Mouse (Mus musculus) cerebellum, adult 2 months (tissue): ENCODE data around the gene Gls. TPM values are rescaled to one million over a fixed set of nuclear protein-coding genes. Genes with fewer than 3 reads are reported as not detected.

Experiments
- DNase-seq, 2 experiments: peaks; one replicate each; pipeline ENCODE4 v3.0.0; 2021
- H3K27ac ChIP-seq: fragments of 200-500 bp; 2 replicates; pipeline ENCODE4 v1.5.1; 2012; ENCODE audit warnings: low read length, control low read depth, inconsistent platforms; ENCODE audit not compliant: insufficient read depth
- H3K27me3 ChIP-seq: fragments of 200-500 bp; 2 replicates; pipeline ENCODE4 v1.6.1; 2012; ENCODE audit warnings: inconsistent platforms, mild to moderate bottlenecking, low read length, moderate library complexity; ENCODE audit not compliant: control insufficient read depth, insufficient read depth
- H3K4me1 ChIP-seq: fragments of 200-500 bp; 2 replicates; pipeline ENCODE4 v1.6.1; 2011; ENCODE audit warnings: low read length; ENCODE audit not compliant: control insufficient read depth, insufficient read depth
- H3K4me3 ChIP-seq: fragments of 200-500 bp; replicated peaks from 2 replicates; pipeline ENCODE3; 2011; ENCODE audit warnings: mild to moderate bottlenecking, low read depth, low read length, control low read depth; ENCODE audit not compliant: insufficient read depth
- CTCF ChIP-seq: fragments of 200-500 bp; IDR thresholded peaks from 2 replicates; pipeline ENCODE4 v1.5.1; 2011; ENCODE audit warnings: low read depth, mild to moderate bottlenecking, control low read depth, low read length, moderate library complexity, borderline replicate concordance; ENCODE audit not compliant: insufficient read depth
- POLR2A ChIP-seq: fragments of 200-500 bp; IDR thresholded peaks from 2 replicates; pipeline ENCODE4 v1.6.1; 2011; ENCODE audit warnings: low read length, control low read depth, borderline replicate concordance; ENCODE audit not compliant: insufficient read depth
- WGBS: fragments of 180-500 bp; shearing (Covaris S2); methylation state at CpG from one replicate; pipeline ENCODE4 v1.1.7; 2018; 5-methylcytosine and 5-hydroxymethylcytosine counted together
- polyA plus RNA-seq: library from polyadenylated mRNA; depleted of rRNA; stranded (reverse); fragments of >200 nt; gene quantifications from 2 replicates; pipeline ENCODE4 v1.2.3, GENCODE M21; 2012; rRNA removed

Gene Gls
- polyA plus RNA-seq: 234 and 248 TPM in 2 replicates

DNA sequence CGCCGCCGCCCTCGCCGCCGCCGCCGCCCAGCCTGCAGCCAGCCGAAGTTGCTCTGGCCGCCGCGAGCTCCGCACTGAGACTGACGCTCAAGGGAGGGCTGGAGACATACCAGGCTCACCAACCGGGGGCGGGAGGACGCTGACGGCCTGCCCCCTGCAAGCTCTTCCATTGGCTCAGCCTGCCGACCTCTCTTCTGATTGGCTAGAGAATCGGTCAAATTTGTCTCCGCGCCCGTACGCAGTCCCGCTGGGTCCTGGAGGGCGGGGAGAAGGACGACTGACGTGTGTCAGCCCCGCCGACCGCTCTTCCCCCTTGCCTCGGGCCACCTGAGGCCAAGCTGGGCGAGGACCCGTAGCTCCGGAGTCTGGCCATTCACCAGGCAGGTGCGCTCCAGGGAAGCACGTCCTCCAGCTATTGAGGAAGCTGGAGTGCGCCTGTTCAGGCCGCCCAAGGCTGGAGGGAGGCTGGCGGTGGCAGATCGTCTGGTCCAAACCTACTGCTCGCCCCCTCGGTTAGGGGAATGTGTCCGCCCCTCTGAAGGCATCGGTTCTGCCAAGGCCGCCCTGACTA lies at the start of gene Gls:
Gene Gls (minus strand): TSS at position 90 of the 571 bp plus-strand sequence.
- DNase-seq: peak; percentile 97 to 99
- TF ChIP-seq CTCF (no peak), POLR2A (peak; percentile 99)
- Histone ChIP-seq H3K4me1 (peaks cover under 1% of the 10 kb centered on the region; the same call in 1 of the 2 replicates), H3K4me3 (peak within 1 kb of the TSS; percentile 92), H3K27ac (peak within 1 kb of the TSS; percentile 98), H3K27me3 (no peaks in the 10 kb centered on the region)
- WGBS: under 1% methylated on average over 46 of the region's 46 CpGs

GRCm38 (mm10) chr1:52279831-52280595 lies 47.0 kb upstream of the Gls start:
- Histone ChIP-seq H3K27me3 (no peaks in the 10 kb centered on the region), H3K4me3 (no peak overlapping the region), H3K4me1 (no peaks in the 10 kb centered on the region), H3K27ac (no peak overlapping the region)
- TF ChIP-seq POLR2A (no peak), CTCF (no peak)
- DNase-seq: no peak
- 71% methylated on average over 7 of the region's 7 CpGs for WGBS

GRCm38 (mm10) chr1:52279331-52279730 lies 46.3 kb upstream of the Gls start:
- TF ChIP-seq POLR2A (no peak), CTCF (no peak)
- DNase-seq: no peak
- WGBS: 59% methylated on average over 3 of the region's 3 CpGs
- Histone ChIP-seq H3K4me1 (no peaks in the 10 kb centered on the region; the same call in 1 of the 2 replicates), H3K27me3 (no peaks in the 10 kb centered on the region), H3K4me3 (no peak overlapping the region), H3K27ac (no peak overlapping the region)

DNA sequence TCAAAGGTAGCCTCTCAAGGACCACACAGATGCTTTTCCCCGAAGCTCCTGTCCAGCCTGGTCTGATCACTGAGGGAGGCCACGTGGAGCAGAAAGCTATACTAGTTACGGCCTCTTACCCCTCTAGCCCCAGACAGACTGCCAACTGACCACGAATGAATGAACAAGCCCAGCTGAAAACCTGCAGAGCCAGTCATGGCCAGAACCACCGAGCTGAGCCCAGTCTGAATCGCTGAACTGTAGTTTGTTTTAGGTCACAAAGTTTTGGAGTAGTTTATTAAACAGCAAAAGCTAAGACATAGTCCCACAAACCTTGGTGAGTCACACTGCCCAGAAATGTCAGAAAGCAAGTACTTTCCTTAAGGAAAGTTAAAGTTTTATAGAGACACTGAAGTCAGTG lies 45.0 kb upstream of the Gls start:
- WGBS: 75% methylated on average over 6 of the region's 6 CpGs
- Histone ChIP-seq H3K4me1 (no peaks in the 10 kb centered on the region; the same call in 1 of the 2 replicates), H3K27ac (no peak overlapping the region), H3K27me3 (no peaks in the 10 kb centered on the region), H3K4me3 (no peak overlapping the region)
- no peak for DNase-seq
- TF ChIP-seq POLR2A (no peak), CTCF (no peak)

DNA sequence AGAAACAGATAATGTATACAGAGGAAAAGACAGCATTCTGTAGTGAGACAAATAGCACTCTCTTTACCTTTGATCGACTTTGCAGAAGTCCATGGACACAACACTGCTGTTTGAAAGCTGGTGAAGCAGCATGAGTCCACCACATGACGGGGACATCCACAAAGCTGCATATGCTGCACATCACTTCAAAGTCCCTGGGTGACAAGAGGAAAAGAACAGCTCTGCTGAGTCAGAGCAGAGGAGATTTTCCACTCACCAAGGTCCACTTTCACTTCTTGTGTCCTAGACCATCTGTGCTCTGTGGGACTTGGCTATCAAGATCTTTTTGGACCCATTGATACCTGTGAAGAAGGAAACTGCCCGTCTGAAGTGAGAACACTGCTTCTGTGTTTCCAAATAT lies 41.2 kb upstream of the Gls start:
- TF ChIP-seq POLR2A (no peak), CTCF (no peak)
- Histone ChIP-seq H3K4me1 (peaks cover 5% of the 10 kb centered on the region; the same call in 1 of the 2 replicates), H3K27ac (no peak overlapping the region; the same call in 1 of the 2 replicates), H3K4me3 (no peak overlapping the region), H3K27me3 (no peaks in the 10 kb centered on the region)
- DNase-seq: peak; percentile 42 to 56
- WGBS: 11% methylated on average over 3 of the region's 3 CpGs

- Histone ChIP-seq H3K27ac (no peak overlapping the region), H3K4me1 (peaks cover 8% of the 10 kb centered on the region), H3K4me3 (no peak overlapping the region), H3K27me3 (no peaks in the 10 kb centered on the region)
- no peak for TF ChIP-seq CTCF
- no peak for DNase-seq
- WGBS: 86% methylated on average over 5 of the region's 5 CpGs
Measured at GRCm38 (mm10) chr1:52272018-52272678, 39.1 kb upstream of the Gls start.

DNA sequence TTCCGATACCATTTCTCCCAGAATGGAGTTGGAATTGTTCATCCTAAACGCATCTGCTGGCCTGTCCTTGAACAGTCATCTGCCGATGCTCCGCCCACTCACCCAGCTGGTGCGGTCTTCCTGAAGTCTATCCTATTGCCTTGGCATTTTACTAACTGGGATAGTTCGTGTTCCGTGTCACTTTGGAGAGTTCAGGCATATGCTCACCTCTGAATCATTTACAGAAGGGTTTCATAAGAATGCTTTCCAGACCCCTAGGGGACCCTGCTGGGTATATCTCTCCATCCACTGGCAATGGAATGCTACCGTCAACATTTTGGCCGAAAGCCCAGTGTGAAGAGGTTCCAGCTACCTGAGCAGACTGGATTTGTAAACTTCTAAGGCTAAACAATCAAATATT lies 37.3 kb upstream of the Gls start:
- Histone ChIP-seq H3K4me1 (peaks cover 8% of the 10 kb centered on the region), H3K27ac (peak overlapping the region; percentile 35), H3K4me3 (no peak overlapping the region), H3K27me3 (no peaks in the 10 kb centered on the region)
- TF ChIP-seq CTCF (no peak), POLR2A (no peak)
- DNase-seq: peak; percentile 71 to 85
- WGBS: 19% methylated on average over 9 of the region's 9 CpGs

DNA sequence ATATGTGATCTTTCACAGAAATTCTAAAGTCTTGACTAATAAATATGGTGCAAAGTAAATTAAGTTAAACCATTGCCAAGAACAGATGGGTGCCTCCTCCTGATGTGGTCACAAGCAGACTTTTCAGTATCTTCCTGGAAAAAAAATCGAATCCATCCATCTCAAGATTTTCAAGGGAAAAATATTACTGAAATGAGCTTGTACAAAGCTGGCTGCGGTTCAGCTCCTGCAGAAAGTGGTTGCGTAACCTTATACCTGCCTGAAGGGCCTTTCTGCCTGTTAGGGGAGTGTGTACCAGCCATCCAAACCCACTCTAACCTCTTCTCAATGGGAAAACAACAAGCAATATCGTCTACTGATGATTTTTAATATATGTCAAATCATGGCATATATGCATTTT lies 36.6 kb upstream of the Gls start:
- TF ChIP-seq POLR2A (no peak), CTCF (no peak)
- H3K27me3 ChIP-seq: no peaks in the 10 kb centered on the region
- H3K4me1 ChIP-seq: peaks cover 8% of the 10 kb centered on the region
- WGBS: 48% methylated on average over 4 of the region's 4 CpGs
- no peak overlapping the region for H3K27ac ChIP-seq
- no peak overlapping the region for H3K4me3 ChIP-seq
- peak; percentile 43 to 52 for DNase-seq
